Mouse (Mus musculus) T-helper 1 cell (primary cell): ENCODE measurements around the gene Ctla2b.
"Not testable (repeated sequence)": the region's sequence is repeated elsewhere in the genome, so short reads cannot be mapped to it uniquely, and the experiment has no call there.

Experiments
- in situ Hi-C: fragments of 300-600 bp; cut with MboI, MseI; formaldehyde crosslinking; loops from one replicate; pipeline ENCODE4 v1.15.1; 2025; ENCODE audit warnings: high pct_unique_total_duplicates

The Ctla2b gene

GRCm38 (mm10) chr13:60897328-60897727, at the start of gene Ctla2b:
TSS of gene Ctla2b (minus strand) at chr13:60897447.
- in situ Hi-C loops: no loop called here

GRCm38 (mm10) chr13:60941884-60942283, 44.6 kb upstream of the Ctla2b start, which contains the start of gene Tpbpa:
TSS of gene Tpbpa (minus strand) at chr13:60941984.
- in situ Hi-C loops: not testable (repeated sequence)

GRCm38 (mm10) chr13:60936500-60936901, 39.3 kb upstream of the Ctla2b start, which contains the start of the genes Gm49391 and Ctla2a:
TSS of gene Gm49391 (minus strand) at chr13:60936571.
TSS of gene Ctla2a (minus strand) at chr13:60936625.
- in situ Hi-C loops: no loop called here

GRCm38 (mm10) chr13:60935490-60935889, 38.2 kb upstream of the Ctla2b start, which contains the start of gene Gm49393:
TSS of gene Gm49393 (minus strand) at chr13:60935590.
- in situ Hi-C loops: not testable (repeated sequence)

- in situ Hi-C loops: not testable (repeated sequence)
Measured at GRCm38 (mm10) chr13:60904780-60905179, 7.5 kb upstream of the Ctla2b start, which contains the start of gene Tpbpb. TSS of gene Tpbpb (minus strand) at chr13:60904880.

- in situ Hi-C loops: not testable (repeated sequence)
Measured at GRCm38 (mm10) chr13:60896794-60897193, 453 bp downstream of the Ctla2b start, which contains the start of gene Gm49392. TSS of gene Gm49392 (minus strand) at chr13:60896894.

GRCm38 (mm10) chr13:60895406-60896160, 1.7 kb downstream of the Ctla2b start:
- in situ Hi-C loops: no loop called here

GRCm38 (mm10) chr13:60892301-60892700, 4.9 kb downstream of the Ctla2b start:
- in situ Hi-C loops: no loop called here

GRCm38 (mm10) chr13:60864281-60864680, 33.0 kb downstream of the Ctla2b start, which contains the start of gene 4930486L24Rik:
TSS of gene 4930486L24Rik (minus strand) at chr13:60864475.
- in situ Hi-C loops: no loop called here

- in situ Hi-C loops: no loop called here
Measured at GRCm38 (mm10) chr13:60848241-60849120, 48.8 kb downstream of the Ctla2b start.
